Mouse (Mus musculus): ENCODE measurements around the gene Vmn1r139. TPM values are rescaled to one million over a fixed set of nuclear protein-coding genes. Genes with fewer than 3 reads are reported as not detected.
"Not testable (repeated sequence)": the region's sequence is repeated elsewhere in the genome, so short reads cannot be mapped to it uniquely, and the experiment has no call there.

Vmn1r139 gene
- not detected in 2 replicates for polyA plus RNA-seq (2016; fragmentation: Nextera tagmentation; extraction: Ambion mirVana)

DNA sequence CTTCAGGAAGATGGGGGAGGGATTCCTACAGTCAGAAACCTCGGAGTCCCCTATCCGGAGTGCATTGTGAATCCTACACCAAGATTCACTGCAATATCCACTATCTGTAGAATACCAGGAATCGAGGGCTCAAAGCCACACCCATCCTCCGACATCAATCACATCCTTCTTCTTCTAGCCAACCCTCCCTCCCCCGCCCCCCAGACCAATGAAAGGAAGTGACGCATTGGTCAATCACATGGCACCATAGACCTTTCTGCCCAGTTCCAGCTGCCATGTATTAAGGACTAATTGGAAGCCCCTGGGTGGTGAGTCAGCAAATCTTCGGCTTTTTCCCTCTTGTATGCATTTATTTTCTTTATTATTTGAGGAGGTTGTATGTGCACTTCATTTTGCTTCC lies at the start of gene Vmn1r139:
TSS of gene Vmn1r139 (plus strand) at position 301 of the 400 bp plus-strand sequence.
- no CpG with 5 or more reads among the region's 7 CpGs for WGBS
- H3K27ac ChIP-seq; H3K27me3 ChIP-seq (replicated peaks); H3K4me1 ChIP-seq; H3K4me3 ChIP-seq; H3K36me3 ChIP-seq; H3K9ac ChIP-seq; H3K4me2 ChIP-seq (replicated peaks); H3K9me3 ChIP-seq; ATAC-seq (ENCODE audit: low FRiP score, low read depth): not testable (repeated sequence)

DNA sequence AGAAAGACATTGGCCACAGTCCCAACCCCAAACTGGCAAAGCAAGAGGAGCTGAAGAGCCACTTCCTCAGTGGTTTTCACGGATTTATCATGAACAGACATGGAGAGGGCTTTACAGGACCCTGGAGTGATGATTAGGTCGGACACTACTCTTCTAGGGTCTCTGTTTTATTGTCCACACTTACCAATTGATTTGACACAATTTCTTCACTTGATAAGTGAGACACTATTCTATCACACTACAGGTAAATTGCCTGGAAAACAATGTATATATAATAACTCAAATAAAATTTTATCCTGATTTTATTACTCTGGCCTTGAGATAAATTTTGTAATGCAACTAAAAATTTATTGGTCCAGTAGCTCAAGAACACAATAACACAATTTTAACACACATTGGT lies 40.1 kb upstream of the Vmn1r139 start, which contains the start of gene Vmn1r138:
TSS of gene Vmn1r138 (minus strand) at position 101 of the 400 bp plus-strand sequence.
- not testable (repeated sequence) for ATAC-seq (ENCODE audit: low FRiP score, low read depth); H3K9me3 ChIP-seq; H3K4me3 ChIP-seq; H3K27ac ChIP-seq; H3K4me2 ChIP-seq (replicated peaks); H3K4me1 ChIP-seq; H3K9ac ChIP-seq; H3K36me3 ChIP-seq; H3K27me3 ChIP-seq (replicated peaks)
- no CpG with 5 or more reads among the region's 2 CpGs for WGBS

DNA sequence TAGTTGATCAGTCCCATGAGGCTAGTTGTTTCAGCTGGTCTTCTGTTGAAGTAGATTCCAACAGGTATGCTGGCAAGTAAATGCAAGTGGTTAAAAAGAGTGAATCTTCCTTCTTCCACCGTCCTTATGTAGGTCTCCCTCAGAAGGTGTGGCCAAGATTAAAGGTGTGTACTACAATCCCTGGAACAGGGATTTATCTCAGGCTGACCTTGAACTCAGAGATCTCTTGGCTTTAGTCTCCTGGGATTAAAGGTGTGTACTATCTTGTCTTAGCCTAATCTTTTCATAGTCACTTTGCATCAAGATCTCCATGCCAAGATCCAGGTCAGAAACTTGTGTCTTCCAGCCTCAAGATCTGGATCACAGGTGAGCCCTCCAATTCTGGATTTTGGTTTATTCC lies 12.7 kb upstream of the Vmn1r139 start, which contains the start of gene Gm6176:
TSS of gene Gm6176 (minus strand) at position 101 of the 400 bp plus-strand sequence.
- ATAC-seq (ENCODE audit: low FRiP score, low read depth); H3K9me3 ChIP-seq; H3K27me3 ChIP-seq (replicated peaks); H3K9ac ChIP-seq; H3K36me3 ChIP-seq; H3K4me3 ChIP-seq; H3K27ac ChIP-seq; H3K4me2 ChIP-seq (replicated peaks); H3K4me1 ChIP-seq: not testable (repeated sequence)
- no CpG with 5 or more reads among the region's 1 CpGs for WGBS

DNA sequence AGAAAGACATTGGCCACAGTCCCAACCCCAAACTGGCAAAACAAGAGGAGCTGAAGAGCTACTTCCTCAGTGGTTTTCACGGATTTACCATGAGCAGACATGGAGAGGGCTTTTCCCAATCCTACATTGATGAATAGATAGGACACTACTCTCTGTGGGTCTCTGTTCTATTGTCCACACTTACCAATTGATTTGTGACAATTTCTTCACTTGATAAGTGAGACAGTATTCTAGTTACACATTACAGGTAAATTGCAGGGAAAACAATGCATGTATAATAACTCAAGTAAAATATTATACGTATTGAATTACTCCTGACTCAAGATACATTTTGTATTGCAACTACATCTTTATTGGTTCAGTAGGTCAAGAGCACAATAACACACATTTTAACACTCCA lies 49.3 kb downstream of the Vmn1r139 start, which contains the start of gene Gm16451:
TSS of gene Gm16451 (minus strand) at position 101 of the 400 bp plus-strand sequence.
- H3K4me2 ChIP-seq (replicated peaks); H3K9me3 ChIP-seq; ATAC-seq (ENCODE audit: low FRiP score, low read depth); H3K27ac ChIP-seq; H3K36me3 ChIP-seq; H3K9ac ChIP-seq; H3K4me3 ChIP-seq; H3K27me3 ChIP-seq (replicated peaks); H3K4me1 ChIP-seq: not testable (repeated sequence)
- WGBS: no CpG with 5 or more reads among the region's 2 CpGs

DNA sequence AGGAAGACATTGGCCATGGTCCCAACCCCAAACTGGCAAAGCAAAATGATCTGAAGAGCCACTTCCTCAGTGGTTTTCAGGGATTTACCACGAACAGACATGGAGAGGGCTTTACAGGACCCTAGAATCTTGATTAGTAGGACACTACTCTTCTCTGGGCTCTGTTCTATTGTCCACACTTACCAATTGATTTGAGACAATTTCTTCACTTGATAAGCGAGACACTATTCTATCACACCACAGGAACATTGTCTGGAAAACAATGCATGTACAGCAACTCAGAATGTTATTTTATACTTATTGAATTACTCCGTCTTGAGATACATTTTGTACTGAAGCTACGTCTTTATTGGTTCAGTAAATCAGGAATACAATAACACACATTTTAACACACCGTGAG lies 65.8 kb downstream of the Vmn1r139 start, which contains the start of gene Gm10666:
TSS of gene Gm10666 (minus strand) at position 101 of the 400 bp plus-strand sequence.
- not testable (repeated sequence) for H3K4me3 ChIP-seq; H3K27ac ChIP-seq; H3K4me2 ChIP-seq (replicated peaks); ATAC-seq (ENCODE audit: low FRiP score, low read depth); H3K4me1 ChIP-seq; H3K27me3 ChIP-seq (replicated peaks); H3K9ac ChIP-seq; H3K36me3 ChIP-seq; H3K9me3 ChIP-seq
- WGBS: no CpG with 5 or more reads among the region's 5 CpGs

Other genes starting within 250 kb of the Vmn1r139 start
- not detected in 2 replicates for gene Vmn1r135, start 236.7 kb upstream of the Vmn1r139 start, polyA plus RNA-seq (2016; fragmentation: Nextera tagmentation; extraction: Ambion mirVana)
- gene Gm5725, start 224.8 kb upstream of the Vmn1r139 start, polyA plus RNA-seq (2016; fragmentation: Nextera tagmentation; extraction: Ambion mirVana): not detected in 2 replicates
- gene Gm5891, start 147.8 kb upstream of the Vmn1r139 start, polyA plus RNA-seq (2016; fragmentation: Nextera tagmentation; extraction: Ambion mirVana): not detected in 2 replicates
- not detected in 2 replicates for gene Vmn1r137, start 74.5 kb upstream of the Vmn1r139 start, polyA plus RNA-seq (2016; fragmentation: Nextera tagmentation; extraction: Ambion mirVana)
- not detected in 2 replicates for gene Vmn1r138, start 40.2 kb upstream of the Vmn1r139 start, polyA plus RNA-seq (2016; fragmentation: Nextera tagmentation; extraction: Ambion mirVana)
- not detected in 2 replicates for gene Gm6176, start 12.8 kb upstream of the Vmn1r139 start, polyA plus RNA-seq (2016; fragmentation: Nextera tagmentation; extraction: Ambion mirVana)
- not detected in 2 replicates for gene Gm16451, start 49.2 kb downstream of the Vmn1r139 start, polyA plus RNA-seq (2016; fragmentation: Nextera tagmentation; extraction: Ambion mirVana)
- gene Gm10666, start 65.7 kb downstream of the Vmn1r139 start, polyA plus RNA-seq (2016; fragmentation: Nextera tagmentation; extraction: Ambion mirVana): not detected in 2 replicates
- gene Vmn1r142, start 95.0 kb downstream of the Vmn1r139 start, polyA plus RNA-seq (2016; fragmentation: Nextera tagmentation; extraction: Ambion mirVana): not detected in 2 replicates
- gene Vmn1r143, start 120.3 kb downstream of the Vmn1r139 start, polyA plus RNA-seq (2016; fragmentation: Nextera tagmentation; extraction: Ambion mirVana): not detected in 2 replicates
- not detected in 2 replicates for gene Gm8653, start 132.2 kb downstream of the Vmn1r139 start, polyA plus RNA-seq (2016; fragmentation: Nextera tagmentation; extraction: Ambion mirVana)
- gene Gm8453, start 160.4 kb downstream of the Vmn1r139 start, polyA plus RNA-seq (2016; fragmentation: Nextera tagmentation; extraction: Ambion mirVana): not detected in 2 replicates